Mouse (Mus musculus) lung, adult 2 months (tissue): ENCODE measurements at regions not wholly inside any gene's neighbourhood (a gene's known extent, or its start where the extent isn't known, plus 50 kb on each side); places are given as distances from the start of the nearest gene placed in this dataset.

Experiments used
- CTCF ChIP-seq: fragments of 200-500 bp; IDR thresholded peaks from 2 replicates; pipeline ENCODE4 v1.5.1; 2011; ENCODE audit warnings: mild to moderate bottlenecking, low read length, control low read depth; ENCODE audit not compliant: insufficient read depth
- POLR2A ChIP-seq: fragments of 200-500 bp; IDR thresholded peaks from 2 replicates; pipeline ENCODE4 v1.6.1; 2011; ENCODE audit warnings: low read depth, mild to moderate bottlenecking, control low read depth, low read length, borderline replicate concordance; ENCODE audit errors: extremely low read depth

DNA sequence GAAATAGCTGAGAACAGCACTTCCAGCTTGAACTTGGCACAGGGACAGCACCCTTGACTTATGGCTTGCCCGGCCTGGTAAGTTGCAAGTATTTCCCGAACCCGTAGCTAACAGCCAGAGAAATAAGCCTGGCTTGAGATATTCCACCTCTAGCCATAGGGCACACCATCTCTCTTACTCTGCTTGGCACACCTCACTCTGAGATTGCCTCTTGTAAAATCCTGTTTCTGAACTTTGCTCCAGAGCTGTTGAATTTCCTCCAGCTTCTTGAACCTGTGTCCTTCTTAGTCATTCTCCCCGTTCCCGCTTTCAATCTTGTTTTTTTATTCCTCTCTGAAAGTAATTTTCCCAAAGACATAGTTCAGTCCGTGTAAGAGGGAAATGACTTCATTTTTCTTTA is 72.0 kb upstream of the Sipa1l1 start:
- no peak for TF ChIP-seq CTCF
- TF ChIP-seq POLR2A, result no peak
